Mouse (Mus musculus): ENCODE data around the gene Zfp719.

DNA sequence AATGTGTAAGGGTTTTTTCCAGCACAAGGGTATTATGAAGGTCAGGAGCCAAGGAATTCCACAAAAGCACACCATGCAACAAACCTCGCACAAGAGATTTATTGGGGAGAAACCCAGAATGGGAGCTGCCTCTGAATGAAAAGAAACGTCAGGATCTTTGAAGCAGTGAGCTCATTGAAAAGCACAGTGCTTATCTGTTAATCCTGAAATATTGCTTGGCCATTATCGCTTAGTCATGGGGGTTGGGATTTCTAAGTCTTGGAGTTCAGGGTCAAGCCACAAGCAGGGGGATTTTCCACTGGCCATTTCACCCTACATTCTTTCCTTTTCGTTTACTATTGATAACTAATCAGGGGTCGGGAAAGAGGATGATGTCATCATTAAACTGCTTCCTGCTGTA lies 22.5 kb downstream of the Zfp719 start:
- TF ChIP-seq POLR2A (IDR thresholded peaks at IDR 0.05; ENCODE audit: borderline replicate concordance, extremely low read depth, low read depth, low read length) (no peak), CTCF (IDR thresholded peaks at IDR 0.05; ENCODE audit: insufficient read depth, low read length) (no peak)

All from lung, adult 2 months (tissue).